Mouse (Mus musculus) heart, postnatal 4 days (tissue): ENCODE results near the gene Klk1b9. TPM values are rescaled to one million over a fixed set of nuclear protein-coding genes. Genes with fewer than 3 reads are reported as not detected.
"Not testable (repeated sequence)": the region's sequence is repeated elsewhere in the genome, so short reads cannot be mapped to it uniquely, and the experiment has no call there.

Source experiments
- DNase-seq: peaks from one replicate; pipeline ENCODE4 v3.0.0; 2021
- total RNA-seq, 2 experiments: library from RNA; stranded (reverse); gene quantifications; 2 replicates each; pipeline ENCODE4 v1.2.3; 2021

Gene Klk1b9
- total RNA-seq = not detected

- not testable (repeated sequence) for DNase-seq
Observed at GRCm38 (mm10) chr7:43975761-43976160, at the start of gene Klk1b9. TSS of gene Klk1b9 (plus strand) at chr7:43976061.

- peak; percentile 8 for DNase-seq
Observed at GRCm38 (mm10) chr7:43928521-43928920, 47.3 kb upstream of the Klk1b9 start.

- DNase-seq = no peak
Observed at GRCm38 (mm10) chr7:43932337-43932736, 43.5 kb upstream of the Klk1b9 start.

- no peak for DNase-seq
Observed at GRCm38 (mm10) chr7:43933440-43933839, 42.4 kb upstream of the Klk1b9 start, which contains the start of gene Klk15. TSS of gene Klk15 (plus strand) at chr7:43933740.

- no peak for DNase-seq
Observed at GRCm38 (mm10) chr7:43934747-43935146, 41.1 kb upstream of the Klk1b9 start.

GRCm38 (mm10) chr7:43936551-43936950, 39.3 kb upstream of the Klk1b9 start:
- DNase-seq = no peak

- DNase-seq = not testable (repeated sequence)
Observed at GRCm38 (mm10) chr7:43942293-43942692, 33.6 kb upstream of the Klk1b9 start.

GRCm38 (mm10) chr7:43944727-43945264, 31.1 kb upstream of the Klk1b9 start:
- no peak for DNase-seq

GRCm38 (mm10) chr7:43950364-43950763, 25.5 kb upstream of the Klk1b9 start, which contains the start of gene Klk1b8:
TSS of gene Klk1b8 (plus strand) at chr7:43950664.
- no peak for DNase-seq

GRCm38 (mm10) chr7:43952703-43953102, 23.2 kb upstream of the Klk1b9 start:
- no peak for DNase-seq

GRCm38 (mm10) chr7:43966451-43966850, 9.4 kb upstream of the Klk1b9 start, which contains the start of gene Klk1b1:
TSS of gene Klk1b1 (plus strand) at chr7:43966751.
- DNase-seq = no peak

GRCm38 (mm10) chr7:43967058-43967457, 8.8 kb upstream of the Klk1b9 start:
- DNase-seq = no peak

GRCm38 (mm10) chr7:43967612-43968011, 8.2 kb upstream of the Klk1b9 start:
- DNase-seq = no peak

- no peak for DNase-seq
Observed at GRCm38 (mm10) chr7:43985657-43986056, 9.8 kb downstream of the Klk1b9 start.

GRCm38 (mm10) chr7:43994821-43995220, 19.0 kb downstream of the Klk1b9 start:
- not testable (repeated sequence) for DNase-seq

- DNase-seq = not testable (repeated sequence)
Observed at GRCm38 (mm10) chr7:43995577-43995976, 19.7 kb downstream of the Klk1b9 start, which contains the start of gene Klk1b11. TSS of gene Klk1b11 (plus strand) at chr7:43995877.

GRCm38 (mm10) chr7:44004847-44005246, 29.0 kb downstream of the Klk1b9 start:
- no peak for DNase-seq

- not testable (repeated sequence) for DNase-seq
Observed at GRCm38 (mm10) chr7:44011868-44012267, 36.0 kb downstream of the Klk1b9 start, which contains the start of gene Klk1b26. TSS of gene Klk1b26 (plus strand) at chr7:44012168.

- not testable (repeated sequence) for DNase-seq
Observed at GRCm38 (mm10) chr7:44014666-44015065, 38.8 kb downstream of the Klk1b9 start.

GRCm38 (mm10) chr7:44015071-44015470, 39.2 kb downstream of the Klk1b9 start:
- DNase-seq = no peak
